Mouse (Mus musculus): ENCODE data around the gene Stt3b. TPM values are rescaled to one million over a fixed set of nuclear protein-coding genes. Genes with fewer than 3 reads are reported as not detected.

Stt3b gene
- polyA plus RNA-seq, 1 experiment from 2014 or later = 132 TPM

DNA sequence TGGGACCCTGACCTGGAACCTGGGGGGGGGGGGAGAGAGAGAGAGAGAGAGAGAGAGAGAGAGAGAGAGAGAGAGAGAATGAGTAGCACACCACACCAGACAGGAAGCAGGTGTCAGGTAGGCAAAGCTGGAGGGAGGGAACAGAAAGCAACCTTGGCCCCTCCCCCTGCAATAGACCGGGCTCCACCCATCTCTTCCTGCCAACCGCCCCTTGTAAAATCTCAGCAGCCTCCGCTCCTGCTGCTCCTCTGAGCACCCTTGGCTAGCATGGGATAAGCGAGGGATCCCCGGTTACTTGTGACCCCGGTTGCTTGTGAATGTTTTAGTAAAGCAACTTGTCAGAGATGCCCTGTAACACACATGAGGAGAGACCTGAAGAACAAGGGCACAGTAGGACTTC is 104.7 kb downstream of the Stt3b start:
- H3K4me2 ChIP-seq (ENCODE audit: low read depth) = no peak overlapping the region
- no peaks in the 10 kb centered on the region for H3K4me1 ChIP-seq (ENCODE audit: control insufficient read depth, insufficient read depth, low read length)
- no peak overlapping the region for H3K9ac ChIP-seq (ENCODE audit: low read length)
- H3K27ac ChIP-seq (ENCODE audit: low read depth, low read length) = no peak overlapping the region
- no peaks in the 10 kb centered on the region for H3K27me3 ChIP-seq (ENCODE audit: control insufficient read depth, insufficient read depth, low read length)
- no peak for ATAC-seq (ENCODE audit: insufficient read depth, low FRiP score, low TSS enrichment)
- WGBS = 8% methylated on average over 6 of the region's 6 CpGs
- no peak for DNase-seq (ENCODE audit: low spot score)
- no peaks in the 10 kb centered on the region for H3K36me3 ChIP-seq (ENCODE audit: control insufficient read depth, insufficient read depth, low read length)
- no peak overlapping the region for H3K4me3 ChIP-seq (ENCODE audit: low read depth, low read length)
- no peaks in the 10 kb centered on the region for H3K9me3 ChIP-seq (ENCODE audit: control insufficient read depth, low read length)

DNA sequence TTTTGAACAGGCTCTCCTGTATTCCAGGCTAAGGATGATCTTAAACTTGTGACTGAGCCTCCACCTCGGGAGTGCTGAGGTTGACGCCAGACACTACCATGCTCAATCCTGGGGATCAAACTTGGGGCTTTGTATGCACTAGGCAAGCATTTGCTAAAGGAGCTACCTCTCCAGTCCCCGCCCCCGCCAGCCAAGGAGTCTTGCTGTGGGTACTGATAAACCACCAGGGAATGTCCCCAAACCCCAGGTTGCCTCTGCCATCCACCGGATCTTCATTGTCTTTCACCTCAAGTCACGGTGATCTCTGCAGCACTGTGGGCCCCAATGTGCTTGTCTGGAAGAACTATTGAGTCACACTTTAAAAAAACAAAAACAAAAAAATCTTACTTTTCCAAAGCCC is 107.1 kb downstream of the Stt3b start:
- ATAC-seq (ENCODE audit: insufficient read depth, low FRiP score, low TSS enrichment) (no peak), DNase-seq (ENCODE audit: low spot score) (no peak)
- Histone ChIP-seq H3K27ac (ENCODE audit: low read depth, low read length) (no peak overlapping the region), H3K4me3 (ENCODE audit: low read depth, low read length) (no peak overlapping the region), H3K9ac (ENCODE audit: low read length) (no peak overlapping the region), H3K4me1 (ENCODE audit: control insufficient read depth, insufficient read depth, low read length) (no peaks in the 10 kb centered on the region), H3K9me3 (ENCODE audit: control insufficient read depth, low read length) (no peaks in the 10 kb centered on the region), H3K36me3 (ENCODE audit: control insufficient read depth, insufficient read depth, low read length) (no peaks in the 10 kb centered on the region), H3K4me2 (ENCODE audit: low read depth) (no peak overlapping the region), H3K27me3 (ENCODE audit: control insufficient read depth, insufficient read depth, low read length) (no peaks in the 10 kb centered on the region)
- 58% methylated on average over 6 of the region's 6 CpGs for WGBS

DNA sequence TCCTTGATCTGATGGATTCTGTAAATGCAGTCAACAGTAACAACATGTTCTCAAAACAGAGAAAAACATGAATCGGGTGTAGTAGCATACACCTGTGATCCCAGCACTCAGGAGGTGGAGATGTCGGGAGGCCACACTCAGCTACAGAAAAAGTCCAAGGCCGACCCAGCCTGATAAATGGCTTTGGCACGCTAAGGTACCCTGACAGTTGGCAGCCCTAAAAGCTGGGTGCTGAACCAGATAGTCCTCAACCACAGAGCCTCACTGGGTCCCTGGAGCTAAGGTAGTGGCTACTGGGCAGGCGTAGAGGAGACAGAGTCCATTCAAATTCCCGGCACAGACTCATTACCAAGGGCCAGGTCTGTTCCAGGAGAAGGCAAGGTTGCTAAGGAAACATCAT is 109.0 kb downstream of the Stt3b start:
- no peak overlapping the region for H3K9ac ChIP-seq (ENCODE audit: low read length)
- H3K4me2 ChIP-seq (ENCODE audit: low read depth) = no peak overlapping the region
- no peaks in the 10 kb centered on the region for H3K36me3 ChIP-seq (ENCODE audit: control insufficient read depth, insufficient read depth, low read length)
- ATAC-seq (ENCODE audit: insufficient read depth, low FRiP score, low TSS enrichment) (no peak), DNase-seq (ENCODE audit: low spot score) (no peak)
- WGBS = 85% methylated on average over 6 of the region's 6 CpGs
- H3K4me3 ChIP-seq (ENCODE audit: low read depth, low read length) = no peak overlapping the region
- H3K27me3 ChIP-seq (ENCODE audit: control insufficient read depth, insufficient read depth, low read length) = no peaks in the 10 kb centered on the region
- H3K27ac ChIP-seq (ENCODE audit: low read depth, low read length) = no peak overlapping the region
- H3K9me3 ChIP-seq (ENCODE audit: control insufficient read depth, low read length) = no peaks in the 10 kb centered on the region
- H3K4me1 ChIP-seq (ENCODE audit: control insufficient read depth, insufficient read depth, low read length) = no peaks in the 10 kb centered on the region

DNA sequence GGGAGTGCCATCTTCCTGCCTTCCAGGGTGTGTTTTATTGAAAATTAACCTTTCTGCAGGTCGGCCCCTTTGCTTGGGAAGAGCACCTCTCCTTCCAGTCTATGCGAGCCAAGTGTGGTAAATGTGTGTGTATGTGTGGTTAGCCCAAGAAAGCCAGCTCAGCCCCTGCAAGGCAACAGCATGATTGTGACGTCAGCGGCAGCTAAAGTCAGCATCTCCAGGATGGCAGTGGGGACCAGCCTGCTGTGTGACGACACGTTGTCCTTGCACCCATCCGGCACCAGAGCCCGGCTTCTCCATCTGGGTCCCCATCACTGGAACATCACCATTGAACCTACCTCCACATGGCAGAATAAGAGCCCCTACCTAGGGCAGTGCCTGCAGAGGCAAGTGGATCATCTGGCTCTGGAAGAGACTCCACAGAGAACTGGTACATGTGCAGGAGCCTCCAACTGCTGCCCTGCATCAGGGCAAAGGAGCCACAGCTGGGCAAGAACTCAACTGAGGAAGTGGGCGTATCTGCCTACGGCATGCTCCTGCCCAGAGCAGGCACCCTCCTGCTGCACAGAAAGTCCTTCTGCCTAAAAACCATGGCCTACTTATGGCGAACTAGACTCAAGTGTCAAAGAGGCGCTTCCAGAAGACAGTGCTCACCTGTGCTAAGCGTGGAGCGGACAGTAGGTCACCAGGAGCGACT is 109.9 kb downstream of the Stt3b start:
- Histone ChIP-seq H3K9me3 (ENCODE audit: control insufficient read depth, low read length) (no peaks in the 10 kb centered on the region), H3K27ac (ENCODE audit: low read depth, low read length) (no peak overlapping the region), H3K27me3 (ENCODE audit: control insufficient read depth, insufficient read depth, low read length) (no peaks in the 10 kb centered on the region), H3K9ac (ENCODE audit: low read length) (no peak overlapping the region), H3K4me1 (ENCODE audit: control insufficient read depth, insufficient read depth, low read length) (no peaks in the 10 kb centered on the region), H3K4me3 (ENCODE audit: low read depth, low read length) (no peak overlapping the region), H3K36me3 (ENCODE audit: control insufficient read depth, insufficient read depth, low read length) (no peaks in the 10 kb centered on the region), H3K4me2 (ENCODE audit: low read depth) (no peak overlapping the region)
- ATAC-seq (ENCODE audit: insufficient read depth, low FRiP score, low TSS enrichment) = no peak
- no peak for DNase-seq (ENCODE audit: low spot score)
- WGBS = 92% methylated on average over 14 of the region's 15 CpGs

DNA sequence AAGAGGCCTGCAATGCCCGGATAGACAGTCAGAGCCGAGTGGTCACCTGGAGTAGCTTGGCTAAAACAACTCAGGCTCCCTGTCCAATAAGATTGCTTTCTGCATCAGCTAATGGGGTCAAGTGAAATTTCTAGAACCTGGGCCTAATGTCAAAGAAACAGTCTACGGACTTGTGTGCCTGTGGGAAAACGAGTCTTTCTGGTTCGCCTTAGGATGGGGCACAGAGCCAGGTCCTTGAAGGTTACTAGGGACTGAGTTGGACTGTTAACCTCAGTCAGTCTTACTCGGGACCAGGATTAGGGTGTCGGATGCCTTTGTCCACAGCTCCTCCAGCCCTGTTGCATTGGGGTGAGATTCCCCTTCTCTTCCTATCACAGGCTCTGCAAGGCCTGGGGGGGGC is 113.1 kb downstream of the Stt3b start:
- H3K9me3 ChIP-seq (ENCODE audit: control insufficient read depth, low read length) = no peaks in the 10 kb centered on the region
- H3K4me1 ChIP-seq (ENCODE audit: control insufficient read depth, insufficient read depth, low read length) = no peaks in the 10 kb centered on the region
- no peak overlapping the region for H3K9ac ChIP-seq (ENCODE audit: low read length)
- H3K4me3 ChIP-seq (ENCODE audit: low read depth, low read length) = no peak overlapping the region
- no peak overlapping the region for H3K4me2 ChIP-seq (ENCODE audit: low read depth)
- no peak overlapping the region for H3K27ac ChIP-seq (ENCODE audit: low read depth, low read length)
- DNase-seq (ENCODE audit: low spot score) (no peak), ATAC-seq (ENCODE audit: insufficient read depth, low FRiP score, low TSS enrichment) (no peak)
- H3K27me3 ChIP-seq (ENCODE audit: control insufficient read depth, insufficient read depth, low read length) = no peaks in the 10 kb centered on the region
- no peaks in the 10 kb centered on the region for H3K36me3 ChIP-seq (ENCODE audit: control insufficient read depth, insufficient read depth, low read length)
- WGBS = 75% methylated on average over 7 of the region's 7 CpGs

DNA sequence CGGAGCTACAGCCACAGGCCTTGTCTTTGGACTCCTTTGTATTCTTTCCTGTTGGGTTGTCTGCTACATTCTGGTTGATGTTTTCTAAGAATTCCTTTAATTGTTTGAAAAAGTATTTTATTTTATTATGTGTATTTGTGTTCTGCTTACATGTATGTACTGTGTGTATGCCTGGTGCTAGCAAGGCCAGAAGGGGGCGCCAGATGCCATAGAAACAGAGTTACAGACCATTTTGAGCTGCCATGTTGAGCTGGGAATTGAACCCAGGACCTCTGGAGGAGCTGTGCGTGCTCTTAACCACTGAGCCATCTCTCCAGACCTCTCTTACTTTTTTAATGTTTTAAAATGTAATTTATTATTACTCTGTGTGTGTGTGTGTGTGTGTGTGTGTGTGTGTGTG is 117.3 kb downstream of the Stt3b start:
- 76% methylated on average over 3 of the region's 3 CpGs for WGBS
- no peak overlapping the region for H3K4me2 ChIP-seq (ENCODE audit: low read depth)
- H3K4me3 ChIP-seq (ENCODE audit: low read depth, low read length) = no peak overlapping the region
- DNase-seq (ENCODE audit: low spot score) (no peak), ATAC-seq (ENCODE audit: insufficient read depth, low FRiP score, low TSS enrichment) (no peak)
- no peaks in the 10 kb centered on the region for H3K27me3 ChIP-seq (ENCODE audit: control insufficient read depth, insufficient read depth, low read length)
- H3K36me3 ChIP-seq (ENCODE audit: control insufficient read depth, insufficient read depth, low read length) = no peaks in the 10 kb centered on the region
- H3K27ac ChIP-seq (ENCODE audit: low read depth, low read length) = no peak overlapping the region
- H3K9ac ChIP-seq (ENCODE audit: low read length) = no peak overlapping the region
- no peaks in the 10 kb centered on the region for H3K4me1 ChIP-seq (ENCODE audit: control insufficient read depth, insufficient read depth, low read length)
- no peaks in the 10 kb centered on the region for H3K9me3 ChIP-seq (ENCODE audit: control insufficient read depth, low read length)

All from neural tube, embryonic 11.5 days (tissue).